Mouse (Mus musculus): ENCODE results near the gene Atp4b. TPM values are rescaled to one million over a fixed set of nuclear protein-coding genes. Genes with fewer than 3 reads are reported as not detected.

Atp4b gene
- polyA plus RNA-seq, 1 experiment, result not detected

DNA sequence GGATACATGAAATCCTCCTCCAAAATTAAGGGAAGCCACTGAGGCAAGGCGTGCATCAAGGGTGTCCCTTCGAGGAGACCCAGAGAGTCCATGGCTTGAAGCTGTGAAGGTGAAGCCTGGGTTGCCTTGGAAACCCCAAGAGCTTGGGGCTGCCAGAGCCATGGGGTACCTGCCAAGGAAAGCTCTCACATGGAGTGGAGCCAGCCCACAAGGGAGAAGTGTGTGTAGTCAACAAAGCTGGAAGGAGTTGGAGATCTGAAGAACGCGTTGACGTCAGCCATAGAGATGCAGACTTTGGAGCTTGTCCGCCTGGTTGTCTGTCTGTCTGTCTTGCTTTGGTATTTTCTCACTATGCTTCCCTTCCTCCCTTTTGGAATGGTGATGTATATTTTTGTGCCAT lies 24.3 kb upstream of the Atp4b start:
- TF ChIP-seq GATA1 (IDR thresholded peaks at IDR 0.05; ENCODE audit: borderline replicate concordance, low read length), result no peak
- TF ChIP-seq FLI1 (IDR thresholded peaks at IDR 0.05; ENCODE audit: low read length), result no peak

DNA sequence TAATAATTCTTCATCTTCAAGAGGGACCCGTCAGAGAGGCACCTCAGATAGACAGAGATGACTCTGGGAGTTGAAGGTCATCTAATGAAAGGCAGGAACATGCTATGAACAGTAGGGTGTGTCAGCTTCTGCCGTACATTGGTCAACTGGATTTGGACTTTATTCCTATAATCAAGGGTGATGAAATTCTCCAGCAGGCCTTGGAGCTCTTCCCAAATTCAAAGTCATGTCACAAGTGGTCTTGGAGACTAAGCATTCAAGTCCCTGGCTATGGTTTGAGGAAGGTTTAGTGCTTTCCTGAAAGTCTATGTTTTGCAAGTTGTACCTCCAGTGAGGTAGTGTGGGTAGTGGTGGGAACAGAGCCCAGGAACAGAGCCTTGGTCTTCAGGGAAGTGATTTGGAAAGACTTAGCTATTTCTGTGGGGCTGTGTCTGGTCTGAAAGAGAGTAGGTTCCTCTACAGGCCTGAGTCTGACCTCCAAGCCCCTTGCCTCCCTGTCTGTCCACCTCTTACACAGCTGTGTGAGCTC lies 22.6 kb upstream of the Atp4b start:
- Histone ChIP-seq H3K36me3 (replicated peaks; ENCODE audit: low read length) (no peaks in the 10 kb centered on the region), H3K9me3 (peaks cover 24% of the 10 kb centered on the region), H3K4me1 (no peaks in the 10 kb centered on the region), H3K4me3 (replicated peaks) (no peak overlapping the region), H3K27me3 (replicated peaks) (peaks cover 64% of the 10 kb centered on the region)
- TF ChIP-seq FLI1 (IDR thresholded peaks at IDR 0.05; ENCODE audit: low read length) (no peak), GATA1 (IDR thresholded peaks at IDR 0.05; ENCODE audit: borderline replicate concordance, low read length) (no peak)

More for the DNA sequence above, 24.3 kb upstream of the Atp4b start:
- H3K9me3 ChIP-seq, result peaks cover 24% of the 10 kb centered on the region
- H3K27me3 ChIP-seq (replicated peaks), result peaks cover 59% of the 10 kb centered on the region
- H3K36me3 ChIP-seq (replicated peaks; ENCODE audit: low read length), result no peaks in the 10 kb centered on the region
- no peaks in the 10 kb centered on the region for H3K4me1 ChIP-seq
- no peak overlapping the region for H3K4me3 ChIP-seq (replicated peaks)

DNA sequence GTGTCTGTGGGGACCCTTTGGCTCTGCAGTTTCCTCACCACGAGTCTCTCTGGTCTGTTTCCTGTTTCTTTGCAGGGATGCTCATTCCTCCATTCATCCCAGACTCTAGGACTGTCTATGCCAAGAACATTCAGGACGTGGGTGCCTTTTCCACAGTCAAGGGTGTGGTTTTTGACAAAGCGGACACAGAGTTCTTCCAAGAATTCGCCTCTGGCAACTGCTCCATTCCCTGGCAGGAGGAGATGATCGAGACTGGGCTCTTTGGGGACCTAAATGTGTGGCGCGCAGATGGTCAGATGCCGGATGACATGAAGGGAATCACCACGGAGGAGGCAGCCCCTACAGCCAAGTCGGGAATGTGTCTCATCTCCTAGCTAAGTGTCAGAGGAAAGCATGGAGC lies 19.3 kb upstream of the Atp4b start:
- no peaks in the 10 kb centered on the region for H3K4me1 ChIP-seq
- H3K4me3 ChIP-seq (replicated peaks), result no peak overlapping the region
- peaks cover 1% of the 10 kb centered on the region; the same call in 1 of the 2 replicates for H3K9me3 ChIP-seq
- H3K36me3 ChIP-seq (replicated peaks; ENCODE audit: low read length), result no peaks in the 10 kb centered on the region
- H3K27me3 ChIP-seq (replicated peaks), result peaks cover 71% of the 10 kb centered on the region
- TF ChIP-seq GATA1 (IDR thresholded peaks at IDR 0.05; ENCODE audit: borderline replicate concordance, low read length), result no peak
- no peak for TF ChIP-seq FLI1 (IDR thresholded peaks at IDR 0.05; ENCODE audit: low read length)

DNA sequence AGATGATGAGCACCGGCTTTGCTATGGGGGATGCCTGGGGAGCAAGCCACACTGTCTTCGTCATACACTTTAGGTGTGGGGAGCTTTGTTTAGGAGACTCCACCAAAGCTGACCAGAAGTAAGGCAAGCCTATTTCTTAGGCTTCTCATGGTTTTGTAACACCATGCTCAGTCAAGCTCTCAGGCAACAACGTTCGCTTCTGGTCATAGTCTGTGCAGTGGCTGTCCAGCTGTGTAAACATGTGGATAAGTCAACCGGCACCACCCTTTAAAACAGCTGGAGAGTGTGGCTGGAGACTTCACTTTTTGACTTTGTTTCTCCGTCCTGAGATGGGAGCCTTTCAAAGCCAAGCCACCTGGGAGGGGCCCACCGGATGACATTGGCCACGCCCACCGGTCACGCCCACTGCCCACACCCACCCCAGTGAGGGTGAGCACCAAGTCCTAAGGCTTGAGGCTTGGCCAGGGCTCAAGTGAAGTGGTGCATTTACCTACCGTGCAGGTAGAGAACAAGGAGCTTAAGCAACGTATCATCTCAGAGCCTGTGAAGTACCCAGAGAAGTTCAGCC lies 17.3 kb upstream of the Atp4b start:
- Histone ChIP-seq H3K4me3 (replicated peaks) (no peak overlapping the region), H3K36me3 (replicated peaks; ENCODE audit: low read length) (no peaks in the 10 kb centered on the region), H3K4me1 (no peaks in the 10 kb centered on the region), H3K9me3 (no peaks in the 10 kb centered on the region), H3K27me3 (replicated peaks) (peaks cover 77% of the 10 kb centered on the region)
- TF ChIP-seq GATA1 (IDR thresholded peaks at IDR 0.05; ENCODE audit: borderline replicate concordance, low read length) (no peak), FLI1 (IDR thresholded peaks at IDR 0.05; ENCODE audit: low read length) (no peak)

DNA sequence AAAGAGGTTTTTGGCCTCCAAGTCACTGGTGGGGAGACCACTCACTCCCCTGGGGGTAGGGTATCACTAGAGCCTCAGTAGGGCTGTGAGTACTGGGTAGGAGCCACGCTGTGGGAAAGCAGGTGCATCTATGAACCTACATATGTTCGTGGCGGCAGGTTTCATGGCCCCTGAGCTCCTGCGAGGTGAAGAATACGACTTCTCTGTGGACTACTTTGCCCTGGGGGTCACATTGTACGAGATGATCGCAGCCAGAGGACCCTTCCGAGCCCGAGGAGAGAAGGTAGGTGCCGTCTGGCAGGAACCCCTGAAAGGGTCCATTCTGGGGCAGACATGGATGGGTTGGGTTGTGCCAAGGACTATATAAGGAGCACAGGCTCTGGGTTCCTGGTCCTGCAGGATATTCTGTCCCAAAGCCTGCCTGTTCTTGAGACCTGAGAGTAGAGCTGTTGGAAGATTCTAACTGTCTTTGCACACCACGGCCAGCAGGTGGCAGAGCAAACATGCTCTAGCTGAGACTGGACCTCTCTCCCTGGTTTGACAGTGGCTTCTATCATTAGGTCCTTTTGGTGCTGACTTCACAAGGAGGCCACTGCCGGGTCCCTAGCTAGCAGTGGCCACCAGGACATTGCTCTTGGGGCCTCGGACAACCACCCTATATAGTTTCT lies 16.4 kb upstream of the Atp4b start:
- H3K4me1 ChIP-seq, result no peaks in the 10 kb centered on the region
- H3K4me3 ChIP-seq (replicated peaks), result no peak overlapping the region
- peaks cover 78% of the 10 kb centered on the region for H3K27me3 ChIP-seq (replicated peaks)
- no peaks in the 10 kb centered on the region for H3K36me3 ChIP-seq (replicated peaks; ENCODE audit: low read length)
- no peaks in the 10 kb centered on the region for H3K9me3 ChIP-seq
- no peak for TF ChIP-seq FLI1 (IDR thresholded peaks at IDR 0.05; ENCODE audit: low read length)
- TF ChIP-seq GATA1 (IDR thresholded peaks at IDR 0.05; ENCODE audit: borderline replicate concordance, low read length), result no peak

DNA sequence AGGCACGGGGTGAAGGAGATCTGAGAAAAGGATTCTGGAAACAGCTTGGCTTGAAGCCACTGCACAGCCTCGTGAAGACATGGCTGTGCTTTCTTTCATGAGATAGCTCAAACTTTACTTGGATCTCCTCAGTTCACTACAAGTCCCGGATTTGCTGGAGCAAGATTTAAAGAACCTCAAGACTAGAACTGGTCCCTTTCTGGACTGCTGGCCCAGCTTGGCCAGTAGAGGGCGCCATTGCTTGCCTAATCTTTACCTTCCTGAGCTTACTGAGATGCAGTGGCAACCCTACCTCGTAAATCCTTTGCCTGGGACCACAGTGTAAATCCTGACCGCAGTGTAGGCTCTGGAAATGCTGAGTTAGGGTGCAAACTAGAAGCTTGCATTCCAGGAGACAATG lies 15.0 kb upstream of the Atp4b start:
- H3K9me3 ChIP-seq, result no peaks in the 10 kb centered on the region
- no peaks in the 10 kb centered on the region for H3K36me3 ChIP-seq (replicated peaks; ENCODE audit: low read length)
- no peak for TF ChIP-seq FLI1 (IDR thresholded peaks at IDR 0.05; ENCODE audit: low read length)
- no peak for TF ChIP-seq GATA1 (IDR thresholded peaks at IDR 0.05; ENCODE audit: borderline replicate concordance, low read length)

DNA sequence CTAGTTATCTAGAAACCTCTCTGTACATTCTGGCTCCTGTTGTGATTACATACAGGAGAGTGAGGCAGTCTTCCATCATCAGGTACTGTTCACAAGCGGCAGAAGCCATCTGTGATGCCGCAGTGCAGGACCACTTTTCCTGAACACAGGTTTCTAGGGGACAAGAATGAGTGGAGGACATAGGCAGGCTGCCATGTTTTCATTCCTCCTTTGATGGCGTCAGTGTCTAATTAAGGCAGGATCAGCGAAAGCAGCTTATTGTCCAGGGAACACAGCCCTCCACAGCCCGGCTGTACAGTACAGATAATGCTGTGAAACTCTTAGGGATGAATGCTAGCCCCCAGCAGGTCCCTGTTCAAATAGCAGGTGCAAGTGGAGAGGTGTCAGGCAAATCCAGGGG lies 9.4 kb upstream of the Atp4b start:
- no peak overlapping the region for H3K4me3 ChIP-seq (replicated peaks)
- TF ChIP-seq GATA1 (IDR thresholded peaks at IDR 0.05; ENCODE audit: borderline replicate concordance, low read length), result no peak
- TF ChIP-seq FLI1 (IDR thresholded peaks at IDR 0.05; ENCODE audit: low read length), result no peak
- peaks cover 4% of the 10 kb centered on the region; the same call in 1 of the 2 replicates for H3K4me1 ChIP-seq
- H3K27me3 ChIP-seq (replicated peaks), result peaks cover 78% of the 10 kb centered on the region
- H3K36me3 ChIP-seq (replicated peaks; ENCODE audit: low read length), result no peaks in the 10 kb centered on the region
- H3K9me3 ChIP-seq, result no peaks in the 10 kb centered on the region

More for the DNA sequence above, 15.0 kb upstream of the Atp4b start:
- no peaks in the 10 kb centered on the region for H3K4me1 ChIP-seq
- peaks cover 79% of the 10 kb centered on the region for H3K27me3 ChIP-seq (replicated peaks)
- H3K4me3 ChIP-seq (replicated peaks), result no peak overlapping the region

DNA sequence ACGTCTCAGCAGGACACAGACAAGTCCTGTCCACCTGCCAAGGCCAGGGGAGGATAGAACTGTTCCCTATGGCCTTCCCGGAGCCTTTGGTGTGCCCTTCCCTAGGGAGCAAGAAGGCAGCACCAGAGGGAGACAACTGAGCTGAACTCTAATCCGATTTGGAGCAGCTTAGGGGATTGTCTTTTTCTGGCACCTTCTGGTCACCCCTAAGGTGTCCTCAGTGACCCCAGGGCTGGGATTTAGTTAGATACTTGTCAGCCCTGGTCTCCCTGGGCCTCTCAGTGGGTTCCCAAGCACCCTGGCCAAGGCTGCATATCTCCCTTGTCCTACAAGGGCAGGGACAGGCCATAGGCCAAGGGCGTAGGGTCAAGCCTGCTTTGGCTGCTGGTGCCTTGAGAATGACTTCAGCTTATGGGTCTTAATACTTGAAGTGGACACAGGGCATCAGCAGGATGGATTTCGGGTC lies 8.1 kb upstream of the Atp4b start, which contains the start of gene Grk1:
Gene Grk1, plus strand, starts transcription at position 416 of the 466 bp plus-strand sequence.
- Histone ChIP-seq H3K27me3 (replicated peaks) (peaks cover 67% of the 10 kb centered on the region), H3K4me3 (replicated peaks) (no peak within 1 kb of the TSS), H3K4me1 (peaks cover 12% of the 10 kb centered on the region), H3K9me3 (no peaks in the 10 kb centered on the region), H3K36me3 (replicated peaks; ENCODE audit: low read length) (no peaks in the 10 kb centered on the region)
- TF ChIP-seq FLI1 (IDR thresholded peaks at IDR 0.05; ENCODE audit: low read length), result no peak
- TF ChIP-seq GATA1 (IDR thresholded peaks at IDR 0.05; ENCODE audit: borderline replicate concordance, low read length), result no peak

DNA sequence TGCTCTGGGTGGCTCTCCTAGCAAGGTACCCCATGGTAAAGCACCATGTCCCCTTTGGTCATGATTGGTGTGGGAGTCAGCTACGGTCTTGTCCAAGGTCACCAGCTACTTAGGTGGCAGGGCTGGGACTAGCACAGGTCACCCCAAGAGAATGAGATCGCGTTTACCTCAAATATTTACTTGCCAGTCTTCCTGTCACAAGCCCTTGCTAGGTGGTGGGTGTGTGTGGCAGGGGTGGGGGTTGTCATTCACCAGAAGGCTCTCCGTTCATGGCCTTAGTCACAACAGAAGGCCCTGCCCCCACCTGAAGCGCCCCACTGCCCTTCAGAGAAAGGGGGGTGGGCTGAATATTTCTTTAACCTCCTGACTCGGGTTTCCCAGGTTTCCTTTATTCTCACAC lies 6.9 kb upstream of the Atp4b start:
- TF ChIP-seq GATA1 (IDR thresholded peaks at IDR 0.05; ENCODE audit: borderline replicate concordance, low read length), result no peak
- TF ChIP-seq FLI1 (IDR thresholded peaks at IDR 0.05; ENCODE audit: low read length), result no peak
- no peak overlapping the region for H3K4me3 ChIP-seq (replicated peaks)

DNA sequence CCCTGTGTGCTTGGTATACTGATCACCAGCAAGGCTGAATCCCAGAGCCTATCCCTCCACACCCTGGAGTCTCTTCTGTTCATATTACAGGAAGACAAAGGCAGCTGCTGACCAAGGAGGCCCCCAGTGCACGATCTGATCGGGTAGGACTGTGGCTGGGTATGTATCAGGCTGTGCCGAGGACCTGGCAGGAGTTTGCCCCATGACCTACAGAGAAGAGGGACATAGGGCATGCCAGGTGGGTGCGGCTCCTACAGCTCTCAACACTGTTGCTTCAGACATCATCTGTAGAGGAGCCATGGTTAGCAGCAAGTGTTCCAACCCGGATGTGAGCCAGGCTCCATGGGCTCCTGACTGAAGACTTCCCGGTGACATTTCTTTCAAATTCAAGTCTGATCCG lies 2.8 kb downstream of the Atp4b start:
- peaks cover 15% of the 10 kb centered on the region for H3K4me1 ChIP-seq
- TF ChIP-seq FLI1 (IDR thresholded peaks at IDR 0.05; ENCODE audit: low read length), result no peak
- TF ChIP-seq GATA1 (IDR thresholded peaks at IDR 0.05; ENCODE audit: borderline replicate concordance, low read length), result no peak
- H3K27me3 ChIP-seq (replicated peaks), result peaks cover 52% of the 10 kb centered on the region
- no peak overlapping the region for H3K4me3 ChIP-seq (replicated peaks)
- no peaks in the 10 kb centered on the region for H3K36me3 ChIP-seq (replicated peaks; ENCODE audit: low read length)
- H3K9me3 ChIP-seq, result peaks cover 8% of the 10 kb centered on the region

More for the DNA sequence above, 6.9 kb upstream of the Atp4b start:
- H3K4me1 ChIP-seq, result peaks cover 19% of the 10 kb centered on the region
- no peaks in the 10 kb centered on the region for H3K9me3 ChIP-seq
- peaks cover 60% of the 10 kb centered on the region for H3K27me3 ChIP-seq (replicated peaks)
- no peaks in the 10 kb centered on the region for H3K36me3 ChIP-seq (replicated peaks; ENCODE audit: low read length)
